Mouse (Mus musculus) forebrain, embryonic 13.5 days (tissue): ENCODE measurements around the gene Tepp. TPM values are rescaled to one million over a fixed set of nuclear protein-coding genes. Genes with fewer than 3 reads are reported as not detected.
A peak's percentile ranks its signal among the peaks of the same experiment; 100 is the strongest.

ENCODE experiments used
- ATAC-seq: fragments of 200-750 bp; cut with Nextera tagmentation; 2 replicates; pipeline ENCODE4 v1.8.0; 2017
- H3K27ac ChIP-seq: fragments of 300-500 bp; sonication (generic); 2 replicates; pipeline ENCODE4 v1.5.1; 2015; ENCODE audit warnings: inconsistent platforms, mild to moderate bottlenecking, moderate library complexity
- H3K27me3 ChIP-seq: fragments of 300-500 bp; sonication (generic); 2 replicates; pipeline ENCODE4 v1.6.1; 2015; ENCODE audit warnings: mild to moderate bottlenecking, inconsistent platforms
- H3K36me3 ChIP-seq: fragments of 300-500 bp; sonication (generic); 2 replicates; pipeline ENCODE4 v1.6.1; 2015; ENCODE audit warnings: mild to moderate bottlenecking, inconsistent platforms; ENCODE audit not compliant: poor library complexity, severe bottlenecking
- H3K4me1 ChIP-seq: fragments of 300-500 bp; sonication (generic); 2 replicates; pipeline ENCODE4 v1.6.1; 2015; ENCODE audit warnings: inconsistent platforms
- H3K4me2 ChIP-seq: fragments of 300-500 bp; sonication (generic); 2 replicates; pipeline ENCODE4 v1.6.1; 2015; ENCODE audit warnings: inconsistent platforms, mild to moderate bottlenecking, moderate library complexity
- H3K4me3 ChIP-seq: fragments of 300-500 bp; sonication (generic); 2 replicates; pipeline ENCODE4 v1.5.1; 2015; ENCODE audit warnings: mild to moderate bottlenecking, inconsistent platforms
- H3K9ac ChIP-seq: fragments of 300-500 bp; sonication (generic); 2 replicates; pipeline ENCODE4 v1.6.1; 2015; ENCODE audit warnings: mild to moderate bottlenecking, inconsistent platforms
- H3K9me3 ChIP-seq: fragments of 300-500 bp; sonication (generic); replicated peaks from 2 replicates; pipeline ENCODE4 v1.6.1; 2016; ENCODE audit warnings: inconsistent platforms
- WGBS: fragments of 180-500 bp; shearing (Covaris S2); methylation state at CpG from one replicate; pipeline ENCODE4 v1.1.7; 2015; 5-methylcytosine and 5-hydroxymethylcytosine counted together
- polyA plus RNA-seq: library from polyadenylated mRNA; unstranded; fragments of >200 nt; fragmentation: Nextera tagmentation; extraction: Ambion mirVana; gene quantifications from 2 replicates; pipeline ENCODE4 v1.2.1, GENCODE M21; 2015

Tepp gene
- polyA plus RNA-seq = 0.39 and 1.1 TPM in 2 replicates

DNA sequence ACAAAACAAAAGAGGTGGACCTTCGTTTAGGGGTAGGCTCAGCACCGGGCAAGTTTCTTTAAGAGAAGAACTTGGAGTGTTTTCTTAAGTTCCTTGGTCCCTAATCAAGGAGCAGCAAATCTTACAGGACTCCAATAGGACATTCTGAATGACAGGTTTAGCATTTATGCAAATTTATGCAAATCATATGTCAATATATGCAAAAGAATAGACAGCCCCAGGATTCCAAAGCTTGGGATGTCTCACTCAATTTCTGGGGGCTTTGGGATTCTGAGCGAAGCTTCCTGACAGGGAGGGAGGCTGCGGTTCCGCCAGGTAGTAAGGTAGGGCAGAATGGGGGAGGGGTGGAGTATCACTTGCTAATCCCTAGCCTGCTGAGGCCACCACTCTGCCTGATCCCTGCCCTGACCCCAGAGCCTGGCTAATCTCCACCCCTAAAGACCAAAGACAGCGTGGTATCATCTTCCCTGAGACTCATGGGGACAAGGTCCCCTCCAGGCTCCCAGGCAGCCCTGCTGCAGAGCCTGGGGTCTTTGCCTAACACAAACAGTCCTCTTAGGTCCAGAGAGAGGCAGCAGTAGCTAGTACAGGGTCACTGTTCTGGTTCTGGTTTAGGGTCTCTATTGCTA, at the start of gene Tepp:
Gene Tepp (plus strand): TSS at position 225 of the 629 bp plus-strand sequence.
- WGBS = 13% methylated on average over 6 of the region's 6 CpGs
- no peak within 1 kb of the TSS for H3K4me2 ChIP-seq
- H3K4me1 ChIP-seq = peaks cover 13% of the 10 kb centered on the region
- no peak within 1 kb of the TSS for H3K27ac ChIP-seq
- no peaks in the 10 kb centered on the region for H3K36me3 ChIP-seq
- no peaks in the 10 kb centered on the region for H3K9me3 ChIP-seq
- no peak within 1 kb of the TSS for H3K9ac ChIP-seq
- 0 out of 2 replicates have a peak, but pooled peaks cover 4% of the 10 kb centered on the region for H3K27me3 ChIP-seq
- peak; percentile 72 for ATAC-seq
- H3K4me3 ChIP-seq = no peak within 1 kb of the TSS

DNA sequence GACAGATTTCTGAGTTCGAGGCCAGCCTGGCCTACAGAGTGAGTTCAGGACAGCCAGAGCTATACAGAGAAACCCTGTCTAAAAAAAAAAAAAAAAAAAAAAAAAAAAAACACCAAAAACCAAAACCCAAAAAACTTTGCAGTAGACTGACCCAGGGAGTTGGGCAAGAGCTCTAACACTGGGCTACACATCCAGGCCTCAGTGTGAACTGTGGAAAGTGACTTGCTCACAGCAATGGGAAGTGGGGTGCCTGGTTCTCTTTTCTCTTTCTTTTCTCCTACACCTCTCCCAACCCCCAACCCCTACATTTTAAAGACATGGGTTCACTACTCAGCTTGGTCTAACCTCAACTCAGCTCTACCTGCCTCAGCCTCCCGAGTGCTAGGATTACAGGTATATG, 48.2 kb upstream of the Tepp start:
- H3K36me3 ChIP-seq = no peaks in the 10 kb centered on the region
- no peaks in the 10 kb centered on the region for H3K9me3 ChIP-seq
- no peak overlapping the region for H3K9ac ChIP-seq
- H3K4me1 ChIP-seq = no peaks in the 10 kb centered on the region
- WGBS = 82% methylated on average over 2 of the region's 2 CpGs
- no peak overlapping the region for H3K27ac ChIP-seq
- ATAC-seq = no peak
- no peak overlapping the region for H3K4me2 ChIP-seq
- no peaks in the 10 kb centered on the region for H3K27me3 ChIP-seq
- H3K4me3 ChIP-seq = no peak overlapping the region

DNA sequence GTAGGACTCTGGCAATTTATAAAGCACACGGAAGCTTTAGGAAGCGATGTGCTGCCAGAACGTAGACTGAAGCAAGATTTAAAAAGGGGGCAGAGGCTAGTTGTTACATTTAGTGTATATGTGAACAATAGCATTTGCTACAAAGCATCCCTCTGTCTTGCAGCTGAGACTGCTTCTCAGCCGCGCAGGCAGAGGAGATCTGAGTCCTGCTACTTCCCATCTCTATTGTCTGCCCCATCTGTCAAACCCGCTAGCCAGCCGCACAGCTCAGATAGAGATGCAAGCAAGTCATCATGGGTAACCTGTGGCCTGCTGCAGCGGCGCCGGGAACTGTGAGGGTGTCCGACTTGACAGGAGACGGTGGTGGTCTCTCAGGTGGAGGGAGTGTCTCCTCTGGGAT, 39.9 kb upstream of the Tepp start:
- WGBS = 63% methylated on average over 12 of the region's 12 CpGs
- H3K9me3 ChIP-seq = no peaks in the 10 kb centered on the region
- H3K36me3 ChIP-seq = no peaks in the 10 kb centered on the region
- ATAC-seq = no peak
- H3K4me2 ChIP-seq = no peak overlapping the region
- H3K27ac ChIP-seq = no peak overlapping the region
- no peaks in the 10 kb centered on the region for H3K27me3 ChIP-seq
- H3K4me1 ChIP-seq = no peaks in the 10 kb centered on the region
- H3K4me3 ChIP-seq = no peak overlapping the region
- H3K9ac ChIP-seq = no peak overlapping the region

DNA sequence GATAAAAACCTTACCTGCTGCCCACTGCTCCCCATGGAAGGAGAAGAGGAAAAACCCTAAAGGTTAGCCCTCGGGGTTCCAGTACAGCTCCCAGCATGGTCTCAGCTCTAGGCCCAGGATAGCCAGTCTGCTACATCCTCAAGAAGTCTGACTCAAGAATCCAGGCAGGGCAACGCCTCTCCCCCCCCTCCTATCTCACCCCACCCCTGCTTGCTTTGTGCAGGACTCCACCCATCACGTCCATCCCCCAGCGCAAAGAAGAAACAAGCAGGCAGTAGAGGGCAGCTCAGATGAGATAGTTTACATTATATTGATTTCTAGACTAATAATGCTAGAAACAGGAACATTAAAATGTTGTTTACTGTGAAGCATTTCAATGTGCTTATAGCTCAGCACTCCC, 38.5 kb upstream of the Tepp start:
- no peak for ATAC-seq
- H3K27me3 ChIP-seq = no peaks in the 10 kb centered on the region
- no peaks in the 10 kb centered on the region for H3K36me3 ChIP-seq
- no peaks in the 10 kb centered on the region; the same call in 1 of the 2 replicates for H3K9me3 ChIP-seq
- no peak overlapping the region for H3K9ac ChIP-seq
- no peaks in the 10 kb centered on the region for H3K4me1 ChIP-seq
- no peak overlapping the region for H3K4me3 ChIP-seq
- WGBS = 24% methylated on average over 4 of the region's 4 CpGs
- no peak overlapping the region for H3K4me2 ChIP-seq
- H3K27ac ChIP-seq = no peak overlapping the region

DNA sequence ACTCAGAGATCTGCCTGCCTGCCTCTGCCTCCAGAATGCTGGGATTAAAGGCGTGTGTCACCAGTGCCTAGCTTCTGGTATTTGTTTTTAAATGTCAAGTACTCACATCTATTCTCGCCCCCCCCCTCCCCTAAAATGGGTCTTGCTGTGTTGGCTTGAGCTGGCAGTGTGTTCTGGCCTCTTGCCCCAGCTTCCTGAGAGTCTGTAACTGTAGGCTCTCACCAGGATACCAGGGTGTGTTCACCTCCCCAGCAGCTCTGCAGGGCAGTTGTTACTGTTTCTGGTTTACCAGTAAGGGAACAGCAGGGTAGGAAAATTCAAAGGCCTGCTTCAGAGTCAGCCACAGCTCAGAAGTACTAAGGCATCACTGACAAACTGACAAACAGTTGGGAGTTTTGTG, 37.5 kb upstream of the Tepp start:
- WGBS = 34% methylated on average over 2 of the region's 2 CpGs
- no peak for ATAC-seq
- H3K4me3 ChIP-seq = no peak overlapping the region
- H3K9me3 ChIP-seq = no peaks in the 10 kb centered on the region; the same call in 1 of the 2 replicates
- no peaks in the 10 kb centered on the region for H3K4me1 ChIP-seq
- H3K27ac ChIP-seq = no peak overlapping the region
- no peak overlapping the region for H3K4me2 ChIP-seq
- H3K9ac ChIP-seq = no peak overlapping the region
- no peaks in the 10 kb centered on the region for H3K27me3 ChIP-seq
- no peaks in the 10 kb centered on the region for H3K36me3 ChIP-seq

DNA sequence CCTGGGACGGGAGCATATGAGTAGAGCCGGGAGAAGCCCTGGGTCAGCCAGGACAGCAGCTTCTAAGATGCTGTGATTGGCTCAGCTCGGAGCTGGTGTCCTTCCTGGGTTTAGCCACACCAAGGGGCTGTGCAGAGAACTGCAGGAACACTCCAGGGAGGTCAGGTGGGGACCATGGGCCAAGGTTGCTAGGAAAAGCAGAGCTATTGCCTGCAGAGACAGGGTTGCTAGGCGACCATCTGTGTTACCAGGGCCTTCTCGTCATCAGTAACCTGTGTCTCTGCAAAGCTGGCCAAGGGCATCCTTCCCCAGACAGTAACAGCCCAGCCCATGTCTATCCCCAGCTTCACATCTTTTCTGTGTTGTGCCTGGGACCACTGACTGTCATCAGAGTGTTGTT, 28.9 kb upstream of the Tepp start:
- Histone ChIP-seq H3K9ac (no peak overlapping the region), H3K27ac (no peak overlapping the region), H3K27me3 (no peaks in the 10 kb centered on the region), H3K4me1 (peaks cover 6% of the 10 kb centered on the region; the same call in 1 of the 2 replicates), H3K4me2 (no peak overlapping the region), H3K4me3 (no peak overlapping the region), H3K36me3 (no peaks in the 10 kb centered on the region), H3K9me3 (no peaks in the 10 kb centered on the region; the same call in 1 of the 2 replicates)
- ATAC-seq = no peak
- WGBS = 52% methylated on average over 5 of the region's 5 CpGs

DNA sequence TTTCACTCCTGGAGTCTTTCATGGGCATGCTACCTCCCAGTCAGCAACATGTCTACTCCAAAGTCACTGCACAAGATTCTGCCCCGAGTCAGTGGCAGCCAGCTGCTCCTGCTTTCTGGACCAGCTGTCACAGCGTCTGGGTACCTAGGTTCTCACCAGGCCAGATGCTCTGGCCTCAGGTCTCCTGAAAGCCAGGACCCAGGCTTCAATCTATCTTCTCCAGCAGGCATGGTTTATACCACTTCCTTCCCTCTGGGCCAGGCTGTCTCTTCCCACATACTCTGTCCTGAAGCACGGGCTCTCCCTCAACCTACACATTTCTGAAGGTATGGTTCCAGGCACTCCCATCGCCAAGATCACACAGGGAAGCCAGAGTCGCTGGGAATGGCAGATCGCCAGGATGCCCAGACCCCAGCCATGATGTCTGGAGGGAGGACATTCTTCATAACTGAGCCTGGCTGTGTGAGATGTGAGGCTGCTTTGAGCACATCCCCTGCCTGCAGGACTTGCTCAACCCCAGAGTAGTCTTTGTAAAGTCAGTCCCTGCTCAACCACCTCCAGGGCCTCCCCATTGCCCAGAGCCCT, 21.2 kb upstream of the Tepp start:
- H3K4me3 ChIP-seq = no peak overlapping the region
- no peaks in the 10 kb centered on the region for H3K9me3 ChIP-seq

DNA sequence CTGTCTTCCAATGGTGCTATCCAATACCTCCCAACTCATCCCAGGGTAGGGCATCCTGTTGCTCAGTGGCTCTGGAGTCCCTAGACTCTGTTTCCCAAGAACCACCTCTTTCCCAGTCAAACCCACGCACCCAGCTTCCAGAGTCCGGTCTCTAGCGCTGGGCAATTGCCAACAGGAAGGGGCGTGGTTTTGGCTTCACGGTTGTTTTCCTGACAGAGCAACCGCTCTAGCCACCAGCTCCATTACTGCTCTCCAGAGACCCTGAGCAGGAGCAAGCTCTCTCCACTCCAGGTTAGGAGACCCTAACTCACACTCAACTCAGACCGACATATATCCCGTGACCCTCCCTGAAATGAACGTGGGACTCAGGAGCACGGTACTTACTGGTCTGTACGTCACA, 17.2 kb upstream of the Tepp start:
- H3K4me3 ChIP-seq = no peak overlapping the region
- H3K4me2 ChIP-seq = no peak overlapping the region
- no peaks in the 10 kb centered on the region for H3K36me3 ChIP-seq
- no peak overlapping the region for H3K27ac ChIP-seq
- WGBS = 82% methylated on average over 11 of the region's 11 CpGs
- H3K9ac ChIP-seq = no peak overlapping the region
- no peaks in the 10 kb centered on the region for H3K27me3 ChIP-seq
- H3K9me3 ChIP-seq = no peaks in the 10 kb centered on the region
- ATAC-seq = no peak
- peaks cover 11% of the 10 kb centered on the region; the same call in 1 of the 2 replicates for H3K4me1 ChIP-seq

More for the DNA sequence above, 21.2 kb upstream of the Tepp start:
- Histone ChIP-seq H3K4me2 (no peak overlapping the region), H3K27ac (no peak overlapping the region), H3K9ac (no peak overlapping the region), H3K36me3 (no peaks in the 10 kb centered on the region), H3K4me1 (peaks cover 11% of the 10 kb centered on the region; the same call in 1 of the 2 replicates), H3K27me3 (no peaks in the 10 kb centered on the region)
- ATAC-seq = no peak
- WGBS = 75% methylated on average over 6 of the region's 6 CpGs

DNA sequence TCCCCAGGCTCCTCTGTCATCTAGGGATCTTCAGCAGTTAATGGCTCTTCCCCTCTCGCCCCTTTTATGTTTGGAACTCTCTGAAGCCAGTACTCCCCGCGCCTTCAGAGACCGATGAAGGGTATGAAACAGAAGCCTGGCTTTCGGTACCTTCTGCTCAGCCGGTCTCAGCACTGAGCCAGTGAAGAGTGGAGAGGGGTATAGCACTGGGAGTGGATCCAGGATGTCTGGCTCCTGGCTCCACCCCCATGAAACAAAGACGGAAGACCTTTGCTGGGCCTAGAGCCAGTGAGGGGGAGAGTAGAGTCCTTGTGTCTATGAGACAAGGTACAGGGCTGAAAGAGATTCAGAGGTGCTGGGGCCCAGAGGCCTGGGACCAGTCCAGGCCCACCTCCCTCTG, 16.5 kb upstream of the Tepp start:
- H3K4me1 ChIP-seq = peaks cover 11% of the 10 kb centered on the region; the same call in 1 of the 2 replicates
- H3K4me2 ChIP-seq = no peak overlapping the region
- H3K9me3 ChIP-seq = no peaks in the 10 kb centered on the region
- ATAC-seq = peak; percentile 68
- no peak overlapping the region for H3K9ac ChIP-seq
- H3K4me3 ChIP-seq = no peak overlapping the region
- no peak overlapping the region for H3K27ac ChIP-seq
- H3K27me3 ChIP-seq = no peaks in the 10 kb centered on the region
- no peaks in the 10 kb centered on the region for H3K36me3 ChIP-seq
- WGBS = 70% methylated on average over 7 of the region's 7 CpGs

DNA sequence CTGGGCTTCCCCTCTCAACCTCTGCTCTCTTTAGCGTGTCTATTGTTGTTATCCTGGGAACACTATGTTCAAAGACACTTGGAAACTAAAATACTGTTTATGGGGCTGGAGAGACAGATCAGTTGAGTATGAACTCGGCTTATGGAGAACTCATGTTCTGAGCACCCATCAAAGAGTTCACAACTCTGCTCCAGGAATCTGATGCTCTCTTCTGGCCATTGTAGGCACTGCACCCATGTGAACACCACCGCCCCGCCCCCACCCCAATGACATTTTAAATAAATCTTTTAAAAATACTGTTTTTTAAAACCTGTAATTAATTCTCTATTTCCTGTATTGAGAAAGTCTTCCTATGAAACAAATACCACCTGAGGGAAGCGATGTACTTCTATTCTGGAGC, 8.0 kb upstream of the Tepp start:
- no peak overlapping the region for H3K27ac ChIP-seq
- H3K36me3 ChIP-seq = no peaks in the 10 kb centered on the region
- no peak overlapping the region for H3K4me3 ChIP-seq
- H3K27me3 ChIP-seq = no peaks in the 10 kb centered on the region
- no peaks in the 10 kb centered on the region for H3K9me3 ChIP-seq
- H3K4me2 ChIP-seq = no peak overlapping the region
- 25% methylated on average over 5 of the region's 5 CpGs for WGBS
- H3K4me1 ChIP-seq = no peaks in the 10 kb centered on the region
- no peak for ATAC-seq
- no peak overlapping the region for H3K9ac ChIP-seq

DNA sequence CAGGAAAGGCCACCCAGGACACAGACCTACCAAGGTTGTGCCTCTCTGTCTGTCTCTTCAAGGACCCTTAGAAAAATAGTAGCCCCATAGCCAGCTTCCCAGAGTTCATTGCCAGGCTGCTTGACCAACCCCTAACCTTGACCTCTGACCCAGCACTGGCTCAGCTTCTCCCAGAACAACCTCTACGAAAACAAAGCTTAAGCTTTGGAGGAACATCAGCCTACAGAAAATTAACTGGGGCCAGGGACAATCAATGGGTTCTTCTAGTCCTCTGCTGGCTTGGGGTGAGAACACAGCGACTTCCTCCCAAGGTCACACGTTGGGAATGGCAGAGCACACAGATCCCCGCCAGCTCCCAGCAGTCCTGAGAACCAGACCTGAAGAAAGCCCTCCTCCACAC, 4.8 kb upstream of the Tepp start:
- Histone ChIP-seq H3K9ac (no peak overlapping the region), H3K4me2 (no peak overlapping the region), H3K4me3 (no peak overlapping the region), H3K27ac (no peak overlapping the region), H3K27me3 (no peaks in the 10 kb centered on the region), H3K4me1 (peaks cover 4% of the 10 kb centered on the region), H3K36me3 (no peaks in the 10 kb centered on the region), H3K9me3 (no peaks in the 10 kb centered on the region)
- no peak for ATAC-seq
- WGBS = 74% methylated on average over 4 of the region's 4 CpGs

DNA sequence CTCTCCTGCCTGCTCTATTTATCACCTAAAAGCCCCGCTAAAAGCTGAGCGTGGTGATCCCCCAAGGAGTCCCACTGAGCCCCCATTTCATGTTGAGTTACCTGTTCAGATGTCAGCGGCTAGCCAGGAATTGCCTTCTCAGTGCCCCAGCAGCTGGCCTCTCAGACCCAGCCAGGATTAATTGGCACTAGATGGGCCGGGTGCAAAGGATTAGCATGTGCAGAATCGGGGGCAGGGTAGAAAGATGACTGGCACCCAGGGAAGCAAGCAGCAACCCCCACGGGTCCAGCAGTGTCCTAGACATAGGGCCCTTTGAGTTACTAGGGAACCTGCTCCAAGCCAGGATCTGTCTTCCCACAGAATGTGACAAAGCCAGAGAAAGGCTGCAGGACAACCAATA, 3.9 kb upstream of the Tepp start, which contains the start of gene Cngb1:
Gene Cngb1 (minus strand): TSS at position 155 of the 400 bp plus-strand sequence.
- WGBS = 37% methylated on average over 6 of the region's 6 CpGs
- Histone ChIP-seq H3K9ac (no peak within 1 kb of the TSS), H3K27ac (no peak within 1 kb of the TSS), H3K27me3 (0 out of 2 replicates have a peak, but pooled peaks cover 2% of the 10 kb centered on the region), H3K4me3 (no peak within 1 kb of the TSS), H3K4me1 (peaks cover 11% of the 10 kb centered on the region), H3K4me2 (no peak within 1 kb of the TSS), H3K36me3 (no peaks in the 10 kb centered on the region), H3K9me3 (no peaks in the 10 kb centered on the region)
- no peak for ATAC-seq
